Mouse (Mus musculus) ZHBTc4 (cell line): ENCODE results near the gene Sim2.

Experiments
- DNase-seq: peaks from one replicate; pipeline ENCODE4 v3.0.0-alpha.2; 2011; ENCODE audit warnings: low read depth, low spot score

Sim2 gene

GRCm38 (mm10) chr16:94078318-94079074, 6.2 kb upstream of the Sim2 start:
- DNase-seq: no peak

- no peak for DNase-seq
Measured at GRCm38 (mm10) chr16:94079075-94079855, 5.5 kb upstream of the Sim2 start.

- DNase-seq: no peak
Measured at GRCm38 (mm10) chr16:94079856-94080555, 4.7 kb upstream of the Sim2 start.

GRCm38 (mm10) chr16:94081596-94081995, 3.1 kb upstream of the Sim2 start:
- DNase-seq: no peak

GRCm38 (mm10) chr16:94081996-94082708, 2.6 kb upstream of the Sim2 start:
- no peak for DNase-seq

- DNase-seq: peak; percentile 53
Measured at GRCm38 (mm10) chr16:94082960-94083847, 1.5 kb upstream of the Sim2 start.

- DNase-seq: peak; percentile 61
Measured at GRCm38 (mm10) chr16:94083848-94084525, 744 bp upstream of the Sim2 start.

- DNase-seq: peak; percentile 61
Measured at GRCm38 (mm10) chr16:94085603-94086285, 1.0 kb downstream of the Sim2 start.

GRCm38 (mm10) chr16:94086701-94087569, 2.2 kb downstream of the Sim2 start:
- peak; percentile 59 for DNase-seq

- DNase-seq: no peak
Measured at GRCm38 (mm10) chr16:94087570-94088225, 3.0 kb downstream of the Sim2 start.

GRCm38 (mm10) chr16:94088226-94088748, 3.6 kb downstream of the Sim2 start:
- no peak for DNase-seq

- DNase-seq: no peak
Measured at GRCm38 (mm10) chr16:94088819-94089692, 4.3 kb downstream of the Sim2 start.

GRCm38 (mm10) chr16:94092511-94093150, 7.9 kb downstream of the Sim2 start:
- no peak for DNase-seq

GRCm38 (mm10) chr16:94093151-94093863, 8.6 kb downstream of the Sim2 start:
- no peak for DNase-seq
